Mouse (Mus musculus) erythroblast, embryonic 14.5 days (primary cell): ENCODE measurements around the gene Olfr769.

Experiments
- GATA1 ChIP-seq: IDR thresholded peaks from 2 replicates; pipeline ENCODE4 v1.6.1; 2012; ENCODE audit warnings: low read length, inconsistent platforms, mixed read lengths
- TAL1 ChIP-seq: IDR thresholded peaks from 3 replicates; pipeline ENCODE4 v1.6.1; 2012; ENCODE audit warnings: low read length, inconsistent platforms, mixed read lengths

DNA sequence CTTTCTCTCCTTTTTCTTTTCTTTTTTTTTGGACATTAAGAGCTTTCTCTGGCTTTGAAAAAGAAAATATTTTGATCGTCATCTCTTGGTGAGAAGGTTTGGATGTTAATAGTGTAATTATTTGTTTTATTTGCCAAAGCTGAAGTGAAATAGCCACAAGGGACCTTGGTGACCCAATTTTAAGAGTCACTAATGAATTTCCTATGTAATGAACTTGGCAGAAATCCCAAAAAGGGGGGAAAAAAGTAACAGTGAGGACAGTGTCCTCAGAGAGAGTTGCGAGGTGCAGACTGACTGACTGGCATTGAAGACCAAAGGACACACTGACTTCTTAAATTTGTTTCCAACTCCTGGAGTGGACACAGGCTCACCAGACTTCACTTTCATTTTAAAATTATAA, 21.2 kb upstream of the Olfr769 start, which contains the start of gene Olfr770:
- TF ChIP-seq GATA1 = no peak
- TF ChIP-seq TAL1 = no peak
